Mouse (Mus musculus): ENCODE measurements around the gene Msmp. TPM values are rescaled to one million over a fixed set of nuclear protein-coding genes. Genes with fewer than 3 reads are reported as not detected.
A peak's percentile ranks its signal among the peaks of the same experiment; 100 is the strongest.
"Not testable (repeated sequence)": the region's sequence is repeated elsewhere in the genome, so short reads cannot be mapped to it uniquely, and the experiment has no call there.

Gene Msmp
- polyA plus RNA-seq, 2 experiments from 2014 or later: not detected

GRCm38 (mm10) chr4:43561436-43561996 lies 22.8 kb downstream of the Msmp start:
- no peak for ATAC-seq

- no peak for ATAC-seq
Measured at GRCm38 (mm10) chr4:43560976-43561375, 23.3 kb downstream of the Msmp start.

- ATAC-seq: no peak
Measured at GRCm38 (mm10) chr4:43560243-43560611, 24.1 kb downstream of the Msmp start.

- no peak for ATAC-seq
Measured at GRCm38 (mm10) chr4:43559519-43560242, 24.6 kb downstream of the Msmp start.

GRCm38 (mm10) chr4:43558631-43559356 lies 25.5 kb downstream of the Msmp start:
- peak; percentile 41 for ATAC-seq

GRCm38 (mm10) chr4:43558028-43558630 lies 26.2 kb downstream of the Msmp start:
- no peak for ATAC-seq

- ATAC-seq: no peak
Measured at GRCm38 (mm10) chr4:43555926-43556325, 28.4 kb downstream of the Msmp start.

- ATAC-seq: no peak
Measured at GRCm38 (mm10) chr4:43553891-43554290, 30.4 kb downstream of the Msmp start.

GRCm38 (mm10) chr4:43552437-43552836 lies 31.9 kb downstream of the Msmp start:
- no peak for ATAC-seq

GRCm38 (mm10) chr4:43551854-43552253 lies 32.4 kb downstream of the Msmp start:
- not testable (repeated sequence) for ATAC-seq

GRCm38 (mm10) chr4:43549055-43549454 lies 35.2 kb downstream of the Msmp start:
- no peak for ATAC-seq

- ATAC-seq: no peak
Measured at GRCm38 (mm10) chr4:43547160-43547559, 37.1 kb downstream of the Msmp start.

GRCm38 (mm10) chr4:43546375-43547047 lies 37.8 kb downstream of the Msmp start:
- ATAC-seq: no peak

- no peak for ATAC-seq
Measured at GRCm38 (mm10) chr4:43542044-43542443, 42.2 kb downstream of the Msmp start.

GRCm38 (mm10) chr4:43536031-43536430 lies 48.3 kb downstream of the Msmp start:
- ATAC-seq: no peak

GRCm38 (mm10) chr4:43535628-43536027 lies 48.7 kb downstream of the Msmp start:
- ATAC-seq: no peak

- no peak for ATAC-seq
Measured at GRCm38 (mm10) chr4:43533270-43533669, 51.0 kb downstream of the Msmp start.

Other genes starting within 250 kb of the Msmp start
- not detected for gene Rusc2, start 202.5 kb downstream of the Msmp start, polyA plus RNA-seq (2017; shearing (Covaris generic))
- gene Fam166b, start 155.4 kb downstream of the Msmp start, polyA plus RNA-seq (2017; shearing (Covaris generic)): not detected
- 1 to 10 TPM in 1 of 2 experiments, under 1 TPM in 1; 0.48 to 1.1 TPM for gene Tesk1, start 142.6 kb downstream of the Msmp start, polyA plus RNA-seq (2017; shearing (Covaris generic))
- 10 to 100 TPM; 63.4 to 67.4 TPM for gene Cd72, start 129.9 kb downstream of the Msmp start, polyA plus RNA-seq (2017; shearing (Covaris generic))
- gene Sit1, start 100.8 kb downstream of the Msmp start, polyA plus RNA-seq (2017; shearing (Covaris generic)): 100 to 1,000 TPM; 145 to 163 TPM
- gene Ccdc107, start 91.6 kb downstream of the Msmp start, polyA plus RNA-seq (2017; shearing (Covaris generic)): 10 to 100 TPM; 71.7 to 78.1 TPM
- gene Arhgef39, start 84.8 kb downstream of the Msmp start, polyA plus RNA-seq (2017; shearing (Covaris generic)): 1 to 10 TPM; 5.3 to 7.4 TPM
- under 1 TPM in 1 of 2 experiments, not detected in 1; 0.73 TPM for gene Car9, start 77.5 kb downstream of the Msmp start, polyA plus RNA-seq (2017; shearing (Covaris generic))
- gene Tpm2, start 60.7 kb downstream of the Msmp start, polyA plus RNA-seq (2017; shearing (Covaris generic)): not detected
- gene Creb3, start 22.2 kb downstream of the Msmp start, polyA plus RNA-seq (2017; shearing (Covaris generic)): 100 to 1,000 TPM; 101 to 104 TPM
- 100 to 1,000 TPM in 1 of 2 experiments, 10 to 100 TPM in 1; 86.9 to 116 TPM for gene Tln1, start 21.8 kb downstream of the Msmp start, polyA plus RNA-seq (2017; shearing (Covaris generic))
- gene Rgp1, start 5.8 kb downstream of the Msmp start, polyA plus RNA-seq (2017; shearing (Covaris generic)): 10 to 100 TPM; 10.8 to 12.4 TPM
- 10 to 100 TPM; 12.7 to 14.4 TPM for gene Gba2, start 5.6 kb downstream of the Msmp start, polyA plus RNA-seq (2017; shearing (Covaris generic))
- gene Npr2, start 47.4 kb upstream of the Msmp start, polyA plus RNA-seq (2017; shearing (Covaris generic)): not detected
- not detected for gene Spag8, start 69.1 kb upstream of the Msmp start, polyA plus RNA-seq (2017; shearing (Covaris generic))
- gene Hint2, start 72.0 kb upstream of the Msmp start, polyA plus RNA-seq (2017; shearing (Covaris generic)): 10 to 100 TPM; 41.0 to 42.7 TPM
- gene Tmem8b, start 84.5 kb upstream of the Msmp start, polyA plus RNA-seq (2017; shearing (Covaris generic)): under 1 TPM; 0.38 to 0.90 TPM
- 1 to 10 TPM; 3.2 to 4.4 TPM for gene Fam221b, start 84.7 kb upstream of the Msmp start, polyA plus RNA-seq (2017; shearing (Covaris generic))
- gene Olfr70, start 116.3 kb upstream of the Msmp start, polyA plus RNA-seq (2017; shearing (Covaris generic)): not detected
- gene Olfr71, start 125.8 kb upstream of the Msmp start, polyA plus RNA-seq (2017; shearing (Covaris generic)): under 1 TPM in 1 of 2 experiments, not detected in 1; 0.13 TPM
- gene Hrct1, start 142.7 kb upstream of the Msmp start, polyA plus RNA-seq (2017; shearing (Covaris generic)): not detected
- gene Spaar, start 145.5 kb upstream of the Msmp start, polyA plus RNA-seq (2017; shearing (Covaris generic)): under 1 TPM in 1 of 2 experiments, not detected in 1; 0.15 TPM
- not detected for gene Olfr159, start 186.5 kb upstream of the Msmp start, polyA plus RNA-seq (2017; shearing (Covaris generic))
- gene Olfr156, start 239.4 kb upstream of the Msmp start, polyA plus RNA-seq (2017; shearing (Covaris generic)): not detected